Mouse (Mus musculus) heart, adult 18-20 months (tissue): ENCODE data around the gene Rnf225. TPM values are rescaled to one million over a fixed set of nuclear protein-coding genes. Genes with fewer than 3 reads are reported as not detected.
A peak's percentile ranks its signal among the peaks of the same experiment; 100 is the strongest.
"Not testable (repeated sequence)": the region's sequence is repeated elsewhere in the genome, so short reads cannot be mapped to it uniquely, and the experiment has no call there.

Experiments
- DNase-seq, 2 experiments: peaks; one replicate each; pipeline ENCODE4 v3.0.0; 2021 to 2022; ENCODE audit warnings: mixed read lengths in 1 of 2
- total RNA-seq, 2 experiments: library from RNA; stranded (reverse); gene quantifications; 2 replicates each; pipeline ENCODE4 v1.2.3; 2021

The Rnf225 gene
- total RNA-seq, 2 experiments from 2014 or later, result 0.17 to 0.39 TPM

GRCm38 (mm10) chr7:12927693-12928589, 725 bp downstream of the Rnf225 start:
- DNase-seq, result no peak

GRCm38 (mm10) chr7:12933615-12934140, 6.5 kb downstream of the Rnf225 start:
- no peak for DNase-seq

- DNase-seq, result no peak
Measured at GRCm38 (mm10) chr7:12934808-12935207, 7.6 kb downstream of the Rnf225 start.

GRCm38 (mm10) chr7:12937254-12937803, 10.1 kb downstream of the Rnf225 start:
- not testable (repeated sequence) for DNase-seq

GRCm38 (mm10) chr7:12940599-12940998, 13.4 kb downstream of the Rnf225 start:
- DNase-seq, result no peak

GRCm38 (mm10) chr7:12943488-12943887, 16.3 kb downstream of the Rnf225 start:
- DNase-seq, result peak in 1 of 2 experiments; percentile 8

- peak; percentile 94 to 98 for DNase-seq
Measured at GRCm38 (mm10) chr7:12949032-12949871, 22.0 kb downstream of the Rnf225 start.

- no peak for DNase-seq
Measured at GRCm38 (mm10) chr7:12949872-12950229, 22.6 kb downstream of the Rnf225 start.

GRCm38 (mm10) chr7:12954896-12955295, 27.7 kb downstream of the Rnf225 start:
- no peak for DNase-seq

GRCm38 (mm10) chr7:12957511-12957910, 30.3 kb downstream of the Rnf225 start:
- DNase-seq, result no peak

- no peak for DNase-seq
Measured at GRCm38 (mm10) chr7:12958948-12959347, 31.7 kb downstream of the Rnf225 start.

GRCm38 (mm10) chr7:12959718-12960117, 32.5 kb downstream of the Rnf225 start:
- no peak for DNase-seq

- peak; percentile 65 to 71 for DNase-seq
Measured at GRCm38 (mm10) chr7:12961511-12962141, 34.4 kb downstream of the Rnf225 start.

GRCm38 (mm10) chr7:12965678-12966091, 38.5 kb downstream of the Rnf225 start, which contains the start of gene Zfp324:
Gene Zfp324 (plus strand): TSS chr7:12965838.
- peak; percentile 93 to 96 for DNase-seq

- DNase-seq, result peak; percentile 54 to 71
Measured at GRCm38 (mm10) chr7:12966104-12966845, 39.1 kb downstream of the Rnf225 start.

- no peak for DNase-seq
Measured at GRCm38 (mm10) chr7:12970906-12971305, 43.7 kb downstream of the Rnf225 start.

- peak; percentile 98 to 100 for DNase-seq
Measured at GRCm38 (mm10) chr7:12977682-12978389, 50.6 kb downstream of the Rnf225 start, which contains the start of gene Zfp446. Gene Zfp446 (plus strand): TSS chr7:12977848.

- DNase-seq, result peak in 1 of 2 experiments; percentile 24
Measured at GRCm38 (mm10) chr7:12978931-12979722, 51.9 kb downstream of the Rnf225 start.

- no peak for DNase-seq
Measured at GRCm38 (mm10) chr7:12979776-12980175, 52.6 kb downstream of the Rnf225 start.
